Mouse (Mus musculus) layer of hippocampus, postnatal 36 days (tissue): ENCODE results near the gene Ttc9b. TPM values are rescaled to one million over a fixed set of nuclear protein-coding genes. Genes with fewer than 3 reads are reported as not detected.

ENCODE experiments used
- DNase-seq, 2 experiments: peaks; one replicate each; pipeline ENCODE4 v3.0.0; 2022
- total RNA-seq, 2 experiments: library from RNA; stranded (reverse); gene quantifications; 2 replicates each; pipeline ENCODE4 v1.2.3; 2021

Gene Ttc9b
- total RNA-seq, 2 experiments from 2014 or later = 45.8 to 48.2 TPM

DNA sequence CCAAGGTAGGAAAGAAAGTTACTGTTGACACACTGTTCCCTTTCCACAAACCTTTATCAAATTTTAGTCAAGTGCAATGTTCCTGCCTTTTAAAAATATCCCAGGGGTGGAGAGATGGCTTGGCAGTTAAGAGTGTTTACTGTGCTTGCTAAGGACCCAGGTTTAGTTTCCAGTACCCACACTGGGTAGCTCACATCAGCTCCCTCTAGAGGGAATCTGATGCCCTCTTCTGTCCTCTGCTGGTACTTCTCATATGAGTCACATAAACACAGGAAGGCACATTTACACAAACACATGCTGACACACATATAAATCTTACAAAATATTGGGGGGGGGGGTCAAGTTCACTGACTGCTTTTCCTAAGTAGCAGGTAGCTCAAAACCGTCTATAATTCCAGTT is 9.2 kb upstream of the Ttc9b start:
- no peak for DNase-seq

- no peak for DNase-seq
These were observed 7.2 kb upstream of the Ttc9b start for GRCm38 (mm10) chr7:27646516-27646915.

GRCm38 (mm10) chr7:27647281-27648002 is 6.3 kb upstream of the Ttc9b start:
- DNase-seq = no peak

DNA sequence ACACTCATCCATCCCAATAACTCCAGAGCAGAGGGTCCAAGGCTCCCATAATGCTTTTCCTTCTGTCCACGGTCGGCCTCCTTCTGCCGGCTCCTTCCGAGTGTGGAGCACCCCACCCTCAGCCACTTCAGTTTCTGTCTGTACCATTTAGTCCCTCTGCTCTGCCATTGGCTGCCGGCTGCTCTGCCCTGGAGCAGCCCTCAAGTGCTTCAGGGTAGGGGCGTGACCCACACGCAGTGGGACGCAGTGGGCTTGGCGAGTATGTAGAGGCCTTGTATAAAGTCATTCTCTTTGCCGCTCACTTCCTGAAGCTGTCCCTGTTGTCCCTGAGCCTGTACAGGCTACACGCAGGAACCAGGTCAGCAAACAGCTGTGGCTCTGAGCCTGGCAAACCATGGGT is 4.0 kb upstream of the Ttc9b start:
- no peak for DNase-seq

- peak; percentile 65 to 66 for DNase-seq
These were observed 2.8 kb upstream of the Ttc9b start for GRCm38 (mm10) chr7:27650949-27651348.

GRCm38 (mm10) chr7:27654607-27655276 is 1.0 kb downstream of the Ttc9b start:
- DNase-seq = peak; percentile 46 to 52

DNA sequence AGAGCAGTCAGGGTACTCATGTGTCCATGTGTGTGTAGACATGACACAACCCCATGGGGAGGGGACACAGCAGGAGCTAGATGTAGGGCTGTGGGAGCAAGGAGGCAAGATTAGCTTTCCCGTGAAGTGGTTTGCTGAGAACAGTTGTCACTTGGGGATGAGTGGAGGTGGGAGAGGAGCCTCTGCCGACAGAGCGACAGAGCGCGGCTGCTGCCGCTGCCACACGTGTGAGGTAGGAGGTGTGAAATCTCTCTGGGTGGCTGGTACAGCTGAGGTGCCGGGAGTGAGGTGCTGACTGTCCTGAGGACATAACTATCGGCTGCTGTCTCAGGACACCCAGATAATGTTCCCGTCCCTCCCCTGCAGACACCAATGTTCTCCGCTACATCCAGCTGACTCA is 1.8 kb downstream of the Ttc9b start:
- peak in 1 of 2 experiments; percentile 27 for DNase-seq

- no peak for DNase-seq
These were observed 2.9 kb downstream of the Ttc9b start for GRCm38 (mm10) chr7:27656600-27656999.

DNA sequence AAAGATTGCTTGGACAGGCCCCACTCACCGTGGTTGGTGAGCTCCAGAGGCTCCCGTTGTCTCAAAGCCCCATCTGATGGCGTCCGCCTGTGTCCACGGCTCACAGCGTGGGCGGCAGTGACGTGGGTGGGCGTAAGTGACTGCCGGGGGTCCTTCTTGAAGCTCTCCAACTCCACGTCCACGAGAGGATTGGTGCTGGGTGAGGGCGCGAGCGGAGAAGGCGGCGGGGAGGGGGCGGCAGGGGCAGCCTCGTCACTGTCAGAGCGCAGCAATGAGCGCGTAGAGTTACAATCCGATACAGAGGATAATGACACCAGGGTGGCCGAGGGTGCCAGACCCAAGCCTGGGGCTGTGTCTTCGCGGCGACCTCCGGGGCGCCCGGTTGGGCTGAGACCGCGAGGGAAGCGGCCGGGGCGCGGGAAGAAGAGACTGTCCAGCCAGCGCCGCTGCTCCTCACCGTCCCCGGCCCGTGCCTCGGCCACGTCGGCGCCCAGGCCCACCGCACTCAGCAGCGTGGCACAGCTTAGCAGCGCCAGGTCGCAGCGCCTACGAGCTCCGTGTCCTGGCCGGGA is 4.2 kb downstream of the Ttc9b start:
- DNase-seq = no peak

DNA sequence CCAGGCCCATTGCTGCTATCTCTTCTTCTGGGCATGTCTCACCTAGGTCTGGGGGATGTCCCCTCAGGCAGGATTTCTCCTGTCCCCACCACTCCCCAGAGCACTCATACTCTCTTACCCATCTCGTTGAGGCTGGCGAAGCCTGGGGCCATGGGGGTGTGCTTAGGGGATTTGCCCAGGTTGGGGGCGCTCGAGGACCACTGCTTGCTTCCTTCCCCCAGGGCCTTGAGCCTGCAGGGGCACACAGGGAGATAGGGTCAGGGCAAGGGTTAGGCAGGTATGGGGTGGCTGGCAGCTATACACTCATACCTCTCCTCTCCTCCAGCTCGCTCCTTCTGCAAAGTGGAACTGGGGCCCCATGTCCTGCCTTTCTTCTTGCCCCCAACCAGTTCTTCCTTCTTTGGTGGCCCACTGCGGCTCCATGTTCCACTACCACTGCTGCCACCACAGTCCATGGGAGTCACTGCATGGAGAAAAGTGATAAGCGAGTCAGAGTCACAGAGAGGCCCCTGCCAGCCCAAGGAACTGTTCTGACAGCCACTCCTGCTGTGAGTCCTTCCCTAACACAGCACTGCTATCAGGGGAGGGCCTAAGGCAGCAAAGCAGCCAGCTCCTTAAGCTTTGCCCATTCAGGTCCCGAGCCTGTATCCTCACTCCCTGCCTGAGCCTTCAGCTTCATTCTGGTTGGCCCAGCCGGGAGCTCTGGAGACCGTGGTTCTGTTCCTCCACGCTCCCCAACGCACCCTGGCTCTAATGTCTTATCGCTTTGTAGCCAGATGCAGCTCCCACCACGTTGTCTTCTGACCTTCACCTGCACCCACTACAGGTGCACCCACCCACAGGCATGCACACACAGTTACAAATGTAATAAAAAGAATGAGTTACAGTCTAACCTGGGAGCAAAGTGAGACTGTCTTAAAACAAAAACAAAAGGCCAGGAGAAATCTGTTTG is 5.3 kb downstream of the Ttc9b start:
- DNase-seq = no peak

GRCm38 (mm10) chr7:27662038-27662437 is 8.3 kb downstream of the Ttc9b start:
- DNase-seq = no peak

GRCm38 (mm10) chr7:27673064-27673574 is 19.4 kb downstream of the Ttc9b start:
- DNase-seq = no peak

- no peak for DNase-seq
These were observed 19.9 kb downstream of the Ttc9b start for GRCm38 (mm10) chr7:27673575-27674131.

DNA sequence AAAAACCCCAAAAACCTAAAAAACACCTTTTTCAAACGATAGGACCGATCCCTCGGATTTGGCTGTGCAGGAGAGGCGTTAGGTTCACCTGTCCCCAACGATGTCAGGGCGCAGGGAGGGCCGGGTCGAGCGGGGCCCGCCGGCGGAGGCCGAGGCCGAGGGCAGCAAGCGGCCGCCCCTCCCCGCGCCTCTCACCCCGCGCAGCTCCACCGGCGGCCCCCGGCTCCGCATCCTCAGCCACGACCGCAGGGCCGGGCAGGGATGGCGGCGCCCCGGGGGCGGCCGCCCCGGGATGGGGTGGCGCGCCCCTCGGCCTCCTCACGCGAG is 20.4 kb downstream of the Ttc9b start:
- DNase-seq = no peak

- peak; percentile 96 to 97 for DNase-seq
These were observed 21.0 kb downstream of the Ttc9b start, which contains the start of gene Map3k10 for GRCm38 (mm10) chr7:27674522-27675221. Map3k10 (minus strand) TSS chr7:27674598.

DNA sequence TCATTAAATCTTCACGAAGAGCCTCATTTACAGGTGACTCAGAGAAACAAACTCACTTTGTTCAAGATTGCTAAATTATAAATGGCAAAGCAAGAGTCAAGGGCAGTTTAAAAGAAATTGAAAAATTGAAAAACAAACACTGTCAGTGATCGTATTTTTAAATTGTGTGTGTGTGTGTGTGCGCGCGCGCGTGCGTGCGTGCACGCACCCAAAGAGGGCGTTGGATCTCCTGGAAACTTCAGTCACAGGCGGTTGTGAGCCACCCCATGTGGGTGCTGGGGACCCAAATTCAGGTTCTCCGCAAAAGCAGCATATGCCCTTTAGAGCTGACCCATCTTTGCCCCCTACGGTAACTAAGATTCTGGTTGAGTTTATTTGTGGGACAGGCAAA is 21.5 kb downstream of the Ttc9b start:
- no peak for DNase-seq

DNA sequence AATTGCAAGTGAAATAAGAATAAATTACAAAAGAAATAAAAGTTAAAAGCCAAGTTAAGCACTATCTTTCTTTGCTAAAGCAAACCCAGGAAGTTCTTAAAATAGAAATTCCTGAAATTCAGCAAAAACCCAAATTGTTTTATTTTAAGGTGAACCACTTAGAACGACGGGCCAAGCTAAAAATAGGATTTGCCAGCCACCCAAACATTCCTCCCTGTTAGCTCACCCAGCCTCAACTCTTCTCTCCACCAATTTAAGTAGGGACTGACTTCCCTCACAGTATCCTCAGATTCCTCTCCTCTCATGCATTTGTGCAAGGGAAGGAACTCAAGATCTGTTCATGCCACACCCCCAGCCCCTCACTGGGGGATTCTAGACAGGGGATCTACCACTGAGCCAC is 29.5 kb downstream of the Ttc9b start:
- no peak for DNase-seq

DNA sequence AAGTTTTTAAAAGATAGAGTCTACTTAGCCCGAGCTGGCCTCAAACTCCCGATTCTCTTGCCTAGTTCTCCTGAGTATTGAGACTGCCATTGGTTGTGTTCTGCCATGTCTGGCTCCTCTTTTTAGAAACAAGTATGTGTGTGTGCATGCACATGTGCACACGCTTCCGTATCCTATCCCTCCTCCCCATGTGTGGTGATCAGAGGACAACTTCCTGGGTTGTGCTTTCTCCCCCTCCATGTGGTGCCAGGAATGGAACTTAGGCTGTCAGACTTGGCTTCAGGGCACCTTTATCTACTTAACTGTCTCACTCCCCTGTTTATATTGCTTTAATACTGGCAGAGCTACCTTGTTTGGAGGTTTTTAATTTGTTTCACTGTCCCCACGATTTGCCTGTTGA is 31.5 kb downstream of the Ttc9b start:
- DNase-seq = no peak

DNA sequence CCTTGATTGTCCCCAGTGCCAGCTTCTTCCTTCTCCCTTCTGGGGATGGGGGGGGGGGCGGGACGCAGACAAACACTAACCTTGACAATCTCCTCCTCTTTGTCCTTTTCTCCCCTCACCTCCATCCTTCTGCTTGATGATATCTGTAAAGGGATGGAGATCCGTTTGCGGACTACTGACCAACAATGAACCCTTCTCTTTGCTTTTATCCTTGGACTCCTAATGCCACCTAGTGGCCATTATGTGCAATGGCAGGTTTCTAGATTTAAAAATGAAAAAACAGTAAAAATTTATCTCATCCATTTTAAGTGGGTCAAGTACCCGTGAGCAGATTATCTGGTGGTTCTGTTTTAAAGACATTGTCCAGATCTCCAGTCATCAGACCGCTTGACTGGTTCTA is 32.0 kb downstream of the Ttc9b start:
- no peak for DNase-seq

DNA sequence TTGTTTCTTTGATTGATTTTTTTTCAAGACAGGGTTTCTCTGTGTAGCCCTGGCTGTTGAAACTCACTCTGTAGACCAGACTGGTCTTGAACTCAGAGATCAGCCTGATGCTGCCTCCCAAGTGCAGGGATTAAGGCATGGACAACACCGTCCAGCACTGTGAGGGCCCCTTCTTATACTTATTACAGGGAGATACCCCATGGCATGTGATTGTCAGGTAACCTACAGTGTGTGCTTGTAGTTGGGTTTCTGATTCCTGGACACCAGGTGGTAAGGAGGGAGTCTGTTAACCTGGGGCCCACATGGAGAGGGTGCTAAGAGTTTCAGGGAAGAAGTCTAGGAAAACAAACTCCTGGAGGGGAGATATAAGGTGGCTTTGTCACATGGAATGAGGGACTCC is 33.3 kb downstream of the Ttc9b start:
- no peak for DNase-seq

DNA sequence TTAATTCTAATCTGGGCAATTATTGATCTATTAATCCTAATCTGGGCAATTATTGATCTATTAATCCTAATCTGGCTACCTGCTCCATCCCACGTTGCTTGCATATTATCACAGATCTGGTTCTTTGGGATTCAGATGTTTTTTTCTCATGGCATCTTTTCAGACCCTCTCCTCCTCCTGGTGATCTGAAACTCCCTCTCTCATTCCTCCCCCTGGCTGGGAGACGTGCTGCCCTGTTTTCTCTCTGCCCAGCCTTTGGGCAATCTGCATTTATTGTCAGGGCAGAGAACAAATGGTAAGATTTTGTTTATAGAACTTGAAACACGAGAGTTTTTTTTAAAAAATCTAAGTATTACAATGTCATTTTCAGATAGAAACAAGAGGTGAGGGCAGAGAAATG is 34.1 kb downstream of the Ttc9b start:
- DNase-seq = no peak
